Mouse (Mus musculus) megakaryocyte, embryonic 14.5 days (primary cell): ENCODE results near the gene Heg1.

Source experiments
- FLI1 ChIP-seq: IDR thresholded peaks from 2 replicates; pipeline ENCODE4 v1.6.1; 2012; ENCODE audit warnings: low read length, inconsistent platforms, mixed read lengths
- GATA1 ChIP-seq: IDR thresholded peaks from 3 replicates; pipeline ENCODE4 v1.6.1; 2012; ENCODE audit warnings: mixed read lengths, low read length, inconsistent platforms, borderline replicate concordance

DNA sequence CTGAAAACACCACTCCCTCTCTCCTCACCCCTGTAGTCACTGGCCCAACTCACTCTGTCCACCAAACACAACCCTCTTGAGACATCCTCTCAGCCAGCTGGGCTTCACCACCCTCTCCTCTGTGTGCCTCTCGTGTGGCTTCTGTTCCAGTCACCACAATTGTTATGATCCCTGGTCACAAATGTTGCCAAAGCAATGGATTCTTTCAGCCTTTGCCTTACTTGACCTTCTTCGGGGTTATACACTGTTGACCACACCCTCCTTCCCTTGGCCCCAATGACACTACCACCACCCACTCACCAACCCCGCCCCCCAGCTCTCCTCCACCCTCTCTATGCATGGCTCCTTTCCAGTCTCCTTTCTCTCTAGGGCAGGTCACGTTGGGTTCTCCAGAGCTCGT is 6.3 kb upstream of the Heg1 start:
- TF ChIP-seq GATA1 = no peak
- no peak for TF ChIP-seq FLI1
